Mouse (Mus musculus) adrenal gland (tissue): Measurements from ENCODE around the gene Srarp.

ENCODE experiments used
- intact Hi-C: fragments of 180-260 bp; cut with DNase I; formaldehyde crosslinking; loops from one replicate; pipeline ENCODE4 v1.15.1; 2025

The Srarp gene

DNA sequence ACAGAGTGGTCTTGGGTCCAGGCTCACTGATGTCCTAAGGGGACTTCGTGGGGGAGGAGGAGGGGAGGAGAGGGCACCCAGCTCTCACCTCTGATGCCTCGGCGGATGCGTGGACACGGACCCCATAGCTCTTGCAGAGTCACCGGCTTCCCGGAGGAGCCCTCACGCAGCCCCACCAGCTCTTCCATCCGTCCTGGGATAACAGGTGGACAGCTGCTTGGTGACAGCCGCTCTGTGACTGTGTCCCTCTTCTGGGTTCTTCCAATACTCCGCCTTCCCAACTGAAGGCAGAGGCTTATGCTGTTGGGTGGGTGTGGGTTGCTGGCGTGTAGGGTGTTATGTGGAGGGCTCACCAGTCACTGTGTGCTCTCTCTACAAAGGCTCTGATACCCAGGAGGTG, 38.0 kb downstream of the Srarp start:
- intact Hi-C loops: no loop called here

DNA sequence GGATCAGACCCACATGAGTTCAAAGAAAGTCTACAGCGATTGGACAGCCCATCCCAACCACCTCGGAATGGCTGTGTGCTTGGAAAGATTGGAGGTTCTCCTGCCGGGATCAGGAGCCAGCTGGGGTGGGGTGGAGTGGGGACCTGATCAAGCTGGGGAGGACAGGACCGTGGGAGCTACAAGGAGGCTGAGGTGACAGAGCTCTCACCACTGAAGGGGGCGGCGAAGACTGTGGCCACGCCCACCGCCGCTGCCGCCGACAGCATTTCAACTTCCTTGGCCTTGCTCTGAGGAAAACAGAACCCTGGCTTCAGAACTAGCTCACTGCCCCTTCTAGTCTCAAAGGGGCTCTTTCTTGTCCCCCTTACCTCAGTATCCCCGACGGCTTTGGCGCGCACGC, 41.2 kb downstream of the Srarp start:
- intact Hi-C loops: no loop called here

GRCm38 (mm10) chr4:141391293-141391692, 44.6 kb downstream of the Srarp start:
- intact Hi-C loops: no loop called here

- intact Hi-C loops: loop anchor here (5.0 to 10.0 kb wide), 2 partner anchors 43 to 455 kb away; partner anchors contain the start of gene Ctrc
Observed at GRCm38 (mm10) chr4:141389366-141390150, 46.3 kb downstream of the Srarp start.

GRCm38 (mm10) chr4:141387933-141388332, 48.0 kb downstream of the Srarp start:
- intact Hi-C loops: loop anchor here (5.0 to 10.0 kb wide), 2 partner anchors 44 to 457 kb away; partner anchors contain the start of gene Ctrc

- intact Hi-C loops: loop anchor here (5.0 to 10.0 kb wide), 2 partner anchors 45 to 458 kb away; partner anchors contain the start of gene Ctrc
Observed at GRCm38 (mm10) chr4:141387093-141387784, 48.7 kb downstream of the Srarp start.

DNA sequence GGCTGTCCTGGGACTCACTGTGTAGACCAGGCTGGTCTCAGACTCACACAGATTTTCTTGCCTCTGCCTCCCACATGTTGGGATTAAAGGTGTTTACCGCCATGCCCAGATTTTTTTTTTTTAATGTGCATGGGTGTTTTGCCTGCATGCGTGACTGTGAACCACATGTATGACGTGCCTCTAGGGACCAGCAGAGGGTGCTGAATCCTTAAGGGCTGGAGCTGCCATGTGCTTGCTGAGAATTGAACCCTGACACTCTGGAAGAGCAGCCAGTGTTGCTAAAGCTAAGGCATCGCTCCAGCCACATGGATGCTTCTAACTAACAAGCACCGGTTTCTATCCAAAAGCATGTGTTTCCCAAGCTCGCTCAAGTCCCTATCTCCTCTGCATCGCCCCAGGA, 49.8 kb downstream of the Srarp start:
- intact Hi-C loops: loop anchor here (5.0 to 10.0 kb wide), 2 partner anchors 46 to 459 kb away; partner anchors contain the start of gene Ctrc

DNA sequence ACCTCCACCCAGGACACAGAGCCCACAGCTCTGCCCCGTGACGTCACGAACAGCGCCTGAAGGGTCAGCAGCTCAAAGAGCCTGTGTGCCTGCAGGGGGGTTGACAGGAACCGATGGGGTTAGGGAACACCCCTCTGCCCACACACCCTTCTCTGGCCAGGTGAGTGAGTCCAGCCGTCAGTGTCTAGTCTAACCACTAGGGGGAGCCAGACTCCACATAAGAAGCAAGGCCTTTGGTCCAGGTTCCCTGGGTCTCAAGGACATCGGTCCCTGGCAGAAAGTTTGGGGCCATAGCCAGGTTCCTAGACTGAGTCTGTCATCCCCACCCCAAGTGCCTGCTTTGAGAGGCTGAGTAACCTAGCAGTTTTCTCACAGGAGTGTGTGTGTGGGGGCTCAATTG, 50.6 kb downstream of the Srarp start:
- intact Hi-C loops: loop anchor here (5.0 to 10.0 kb wide), 2 partner anchors 47 to 460 kb away; partner anchors contain the start of gene Ctrc
